Mouse (Mus musculus) neural tube, embryonic 10.5 days (tissue): ENCODE results near the gene Grid2.

Experiments
- DNase-seq: peaks from one replicate; pipeline ENCODE4 v3.0.0-alpha.2; 2017; ENCODE audit warnings: low spot score; ENCODE audit errors: extremely low spot score

The Grid2 gene

DNA sequence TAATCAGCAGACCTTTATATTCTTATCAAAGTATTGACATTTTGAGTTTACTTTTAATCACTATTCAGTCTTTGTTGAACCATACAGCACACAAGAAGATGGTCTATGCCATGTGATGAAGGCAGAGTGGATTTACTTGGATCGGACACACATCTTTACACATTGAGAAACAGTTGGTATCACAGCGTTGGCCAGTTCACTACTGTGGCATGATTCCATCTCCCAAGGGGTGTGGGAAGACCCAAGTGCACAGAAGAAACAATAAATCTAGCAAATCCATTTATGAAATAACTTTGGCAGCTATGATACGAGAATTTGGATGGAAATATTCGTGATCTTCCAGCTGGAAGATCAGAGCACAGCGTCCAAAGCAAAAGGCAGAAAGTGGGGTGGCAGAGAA, 792.3 kb downstream of the Grid2 start:
- DNase-seq = no peak

DNA sequence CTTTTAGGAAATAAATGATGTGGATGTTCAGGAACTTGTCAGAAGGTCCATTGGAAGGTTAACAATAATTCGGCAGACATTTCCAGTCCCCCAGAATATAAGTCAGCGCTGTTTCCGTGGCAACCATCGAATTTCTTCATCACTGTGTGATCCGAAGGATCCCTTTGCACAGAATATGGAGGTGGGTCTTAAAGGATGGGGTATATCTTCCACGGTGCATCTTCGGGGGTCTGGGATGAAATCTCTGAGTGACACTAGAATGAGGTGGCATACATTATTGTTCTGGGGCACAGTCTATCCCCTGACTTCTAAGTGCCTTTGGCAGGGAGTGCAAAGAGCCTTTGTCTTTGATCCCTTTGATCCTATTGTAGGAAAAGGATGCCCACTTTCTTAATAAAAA, 808.2 kb downstream of the Grid2 start:
- no peak for DNase-seq

DNA sequence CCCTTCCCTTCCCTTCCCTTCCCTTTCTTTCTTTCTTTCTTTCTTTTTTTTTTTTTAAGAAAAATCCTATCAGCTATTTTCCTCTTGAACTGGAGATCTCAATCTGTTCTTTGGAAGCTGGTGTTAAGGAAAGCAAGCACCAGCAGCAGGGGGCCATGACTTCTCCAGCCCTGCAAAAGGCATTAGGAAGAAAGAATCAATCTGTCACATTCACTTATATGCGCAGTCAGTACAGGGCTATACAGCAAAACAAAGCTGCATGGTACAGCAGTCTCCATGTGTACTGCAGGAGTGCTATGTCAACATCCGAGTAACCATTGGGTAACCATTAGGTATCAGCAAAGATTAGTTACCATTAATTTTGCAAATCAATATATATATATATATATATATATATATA, 809.0 kb downstream of the Grid2 start:
- no peak for DNase-seq

DNA sequence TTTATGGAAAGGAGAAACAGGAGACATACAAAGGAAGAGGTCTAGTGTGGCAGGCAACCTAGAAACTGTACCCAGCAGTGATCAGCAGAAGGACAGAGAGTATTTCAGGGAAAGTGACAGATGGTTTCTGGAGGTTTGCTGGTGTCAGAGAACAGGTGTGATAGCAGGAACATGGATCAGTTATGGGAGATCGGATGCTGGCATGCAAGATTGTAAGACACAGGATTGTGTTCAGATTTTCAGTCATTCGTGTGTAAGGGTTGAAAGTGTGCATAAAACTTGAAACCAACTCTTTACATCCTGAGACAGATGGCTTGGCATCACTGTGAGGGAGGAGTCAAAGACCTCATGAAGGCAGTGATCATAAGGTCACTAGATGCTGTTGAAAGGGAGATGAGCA, 817.7 kb downstream of the Grid2 start:
- no peak for DNase-seq

DNA sequence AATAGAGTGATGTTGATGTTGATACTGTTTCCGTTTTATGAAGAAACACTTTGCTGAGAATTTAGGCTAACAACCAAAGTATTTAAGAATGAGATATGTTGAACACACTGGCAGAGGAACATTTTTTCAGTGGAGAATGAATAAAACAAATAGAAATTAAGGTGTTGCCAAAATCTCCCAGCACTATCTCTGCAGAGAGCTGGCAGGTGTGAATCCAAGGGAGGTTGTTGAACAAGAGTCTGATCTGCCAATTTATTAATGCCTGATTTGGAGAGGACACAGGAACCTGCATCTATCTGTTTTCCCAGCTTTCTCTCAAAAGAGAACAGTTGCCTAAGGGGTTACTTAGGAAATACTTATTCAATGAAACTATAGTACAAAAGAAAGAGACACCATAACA, 822.2 kb downstream of the Grid2 start:
- DNase-seq = no peak

DNA sequence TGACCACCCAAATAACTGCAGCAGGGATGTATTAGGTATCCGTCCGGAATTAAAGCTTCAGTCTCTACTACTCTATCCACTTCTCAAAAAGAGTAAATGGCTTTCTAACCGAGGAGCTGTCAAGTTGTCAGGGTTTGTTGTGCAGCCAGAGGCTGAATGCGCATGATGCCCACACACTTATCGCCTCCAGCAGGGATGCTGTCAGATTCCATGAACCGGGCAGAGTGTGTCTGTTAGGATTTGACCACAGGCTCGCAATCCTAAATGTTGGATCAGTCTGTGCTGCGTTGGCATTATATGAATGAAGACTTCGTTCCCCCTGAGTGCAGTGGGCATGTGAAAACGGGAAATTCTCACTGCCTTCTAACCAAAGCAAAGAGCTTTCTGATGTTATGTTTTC, 843.0 kb downstream of the Grid2 start:
- no peak for DNase-seq

DNA sequence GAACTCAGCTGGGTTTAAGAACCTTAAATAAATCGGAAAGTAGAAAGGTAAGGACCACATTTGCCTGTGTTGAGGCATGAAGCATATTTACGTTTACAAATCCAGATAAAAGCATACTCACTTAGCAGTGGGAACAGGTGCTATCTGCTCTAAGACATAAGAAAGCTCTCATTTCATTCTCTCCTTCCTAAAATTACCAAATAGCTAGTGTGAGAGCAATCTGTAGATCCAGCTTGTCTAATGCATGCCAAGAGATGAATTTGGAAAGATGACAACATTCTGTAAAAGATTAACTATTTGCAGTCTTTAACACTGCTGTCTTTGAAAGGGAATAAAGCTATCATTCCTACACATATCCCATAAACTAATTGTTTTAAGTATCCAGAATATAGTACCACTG, 858.9 kb downstream of the Grid2 start:
- DNase-seq = no peak

DNA sequence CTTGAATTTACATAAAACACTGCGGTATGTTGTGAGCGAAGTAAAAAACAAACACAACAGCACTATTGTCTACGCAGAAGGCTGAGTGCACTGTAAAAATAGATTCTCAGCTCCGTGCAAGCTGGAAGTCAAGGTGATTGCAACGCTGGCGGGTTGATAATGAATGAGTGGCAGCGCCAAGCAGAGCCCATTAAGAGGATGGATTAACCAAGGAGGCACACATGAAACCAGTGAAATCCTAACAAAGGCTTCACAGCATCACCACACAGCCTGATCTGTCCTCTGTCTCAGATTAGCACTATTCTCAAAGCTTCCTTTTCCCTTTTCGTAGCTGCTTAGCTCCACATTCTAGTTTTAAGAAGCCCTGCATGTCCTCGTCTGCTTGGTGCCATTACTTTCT, 880.6 kb downstream of the Grid2 start:
- DNase-seq = no peak

DNA sequence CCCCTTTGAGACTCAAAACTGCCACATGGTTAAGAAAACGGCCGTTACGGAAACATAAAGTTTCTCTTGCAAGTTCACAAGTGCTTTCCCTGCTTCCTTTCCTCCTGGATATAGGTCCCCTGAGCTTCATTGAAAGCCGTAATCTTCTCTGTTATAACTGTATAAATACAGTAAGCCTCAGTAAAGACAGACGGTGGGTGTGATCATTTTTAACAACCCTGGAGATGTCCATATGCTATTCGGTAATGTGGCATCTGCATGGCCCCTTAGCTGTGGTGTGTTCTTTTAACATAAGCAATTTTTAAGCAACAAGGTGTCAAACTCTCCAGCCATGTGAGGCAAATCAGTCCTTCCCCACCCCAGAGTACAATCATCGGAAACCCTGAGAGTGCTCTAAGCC, 892.9 kb downstream of the Grid2 start:
- no peak for DNase-seq

DNA sequence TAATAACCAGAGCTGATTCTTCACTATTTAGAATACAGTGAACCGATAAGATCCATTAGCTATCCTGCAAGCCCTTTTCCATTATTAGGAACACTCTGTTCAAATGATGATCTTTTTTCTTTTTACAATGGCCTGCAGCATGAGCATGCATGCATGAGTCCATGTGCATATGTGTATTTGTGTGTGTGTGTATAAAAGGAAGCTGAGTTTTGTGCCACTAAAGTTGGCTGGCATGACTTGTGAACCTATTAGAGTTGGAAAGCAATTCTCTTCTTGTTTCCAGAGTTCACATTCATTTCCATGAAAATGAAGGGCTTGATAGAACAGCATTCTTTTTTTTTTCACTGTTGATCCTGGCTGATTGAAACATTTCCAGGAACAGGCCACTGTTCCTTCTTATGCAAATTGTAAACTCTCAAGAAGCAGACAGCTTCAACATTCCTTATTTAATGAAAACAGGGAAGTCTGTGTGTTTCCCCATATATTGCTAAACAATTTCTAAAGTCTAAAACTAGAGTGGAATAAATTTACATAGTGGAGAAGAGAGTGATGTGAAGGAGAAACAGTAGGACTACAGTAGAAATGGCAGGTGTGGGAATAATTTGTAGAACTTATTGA, 919.4 kb downstream of the Grid2 start:
- no peak for DNase-seq

DNA sequence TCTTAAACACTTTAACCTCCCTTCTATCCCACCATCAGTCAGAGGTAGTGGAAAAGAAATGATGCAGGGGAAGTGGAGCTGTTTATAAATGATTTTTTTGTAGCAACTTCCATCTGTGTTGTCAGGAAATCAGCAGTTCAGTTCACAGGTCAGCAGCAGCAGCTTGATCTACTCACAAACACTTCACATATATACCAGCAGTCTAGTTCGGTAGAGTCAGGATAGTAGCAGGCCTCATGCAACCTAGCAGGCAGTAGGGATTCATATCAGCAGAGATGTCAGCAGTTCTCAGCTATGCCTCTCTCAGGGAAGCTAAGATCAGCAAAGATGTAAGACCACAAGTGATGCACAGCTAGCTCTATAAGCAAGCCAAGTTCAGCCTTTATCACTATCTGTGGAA, 938.0 kb downstream of the Grid2 start:
- no peak for DNase-seq

DNA sequence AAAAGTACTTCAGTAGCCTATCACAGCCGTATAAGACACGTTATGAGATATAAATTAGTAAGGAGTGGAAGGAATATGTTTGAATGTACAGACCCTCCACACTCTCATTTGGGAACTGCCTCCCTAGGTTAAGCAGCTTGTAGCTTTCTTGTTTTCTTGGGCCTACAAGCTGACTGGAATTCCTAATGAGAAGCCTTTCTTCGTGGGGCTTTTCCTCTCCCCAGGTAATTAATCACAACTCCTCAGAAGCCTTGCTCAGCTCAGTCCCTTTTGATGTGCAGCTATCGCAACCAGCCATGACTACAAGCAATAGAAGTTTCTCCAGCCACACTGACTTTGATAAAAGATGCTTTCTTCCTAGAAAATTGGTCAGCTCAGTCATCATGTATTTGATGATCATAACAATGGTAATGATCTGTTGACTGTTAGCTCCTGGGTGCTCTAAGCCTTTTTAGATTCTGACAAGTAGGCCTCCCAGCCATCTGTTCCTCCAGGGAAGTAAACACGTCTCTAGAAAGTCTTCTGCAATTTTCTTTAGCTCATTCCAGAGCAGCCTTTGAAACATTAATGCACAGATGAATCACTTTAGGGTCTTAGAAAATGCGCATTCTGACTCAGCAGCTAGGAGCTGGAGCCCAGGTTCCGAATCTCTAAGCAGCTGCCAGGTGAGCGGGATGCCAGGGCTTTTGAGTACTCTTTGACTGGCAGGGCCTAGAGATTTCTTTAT, 946.9 kb downstream of the Grid2 start:
- peak; percentile 14 for DNase-seq

DNA sequence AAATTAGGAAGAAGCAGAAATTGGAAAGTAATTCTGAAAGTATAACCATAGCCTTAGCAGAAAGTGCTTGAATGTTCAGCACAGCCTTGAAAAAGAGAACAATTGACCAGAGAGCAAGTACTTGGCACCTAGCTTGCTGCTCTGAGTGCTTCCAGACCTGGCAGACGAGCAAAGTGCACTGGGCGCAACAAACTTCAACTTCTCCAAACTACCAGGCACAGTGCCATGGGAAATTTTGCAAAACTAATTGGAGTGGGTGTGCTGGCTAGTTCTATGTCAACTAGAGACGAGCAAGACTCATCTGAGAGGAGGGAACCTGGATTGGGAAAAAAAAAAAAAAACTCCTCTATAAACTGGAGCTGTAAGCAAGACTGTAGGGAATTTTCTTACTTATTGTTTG, 980.7 kb downstream of the Grid2 start:
- no peak for DNase-seq

DNA sequence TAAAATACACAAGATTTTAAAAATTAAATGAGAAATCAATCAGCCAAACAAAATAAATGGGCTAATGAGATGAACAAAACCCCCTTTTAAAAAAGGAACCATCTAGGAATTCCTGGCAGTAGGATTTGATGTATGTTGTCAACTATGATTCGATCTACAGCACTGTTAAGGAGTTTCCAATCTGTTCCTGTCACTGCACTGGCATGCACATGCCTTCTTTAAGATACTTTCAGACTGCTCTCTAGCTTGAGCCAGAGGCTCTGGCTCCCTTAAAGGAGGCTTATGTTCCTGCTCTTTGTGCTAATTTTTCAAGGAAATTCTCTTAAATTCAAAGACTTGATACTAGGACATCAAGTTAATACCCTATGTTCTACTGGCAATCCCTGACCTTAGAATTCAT, 984.9 kb downstream of the Grid2 start:
- DNase-seq = no peak

DNA sequence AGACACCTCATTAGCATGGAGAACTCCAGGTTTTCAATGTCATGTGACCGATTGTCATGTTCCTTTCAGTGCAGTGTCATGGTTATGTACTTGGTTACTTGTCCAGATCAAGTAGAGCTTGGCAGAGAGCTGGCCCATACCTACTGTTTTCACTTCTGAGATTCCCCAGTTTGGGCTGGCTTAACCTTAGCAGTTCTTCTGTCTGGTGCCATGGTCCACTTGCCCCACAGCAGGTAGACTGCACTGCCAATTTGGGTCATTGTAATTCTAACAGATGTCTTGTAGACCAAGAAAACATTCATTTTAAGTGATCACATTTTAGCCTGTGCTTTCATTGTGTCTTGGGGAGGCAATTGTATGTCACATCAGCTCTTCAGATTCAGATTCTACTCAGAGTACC, 990.3 kb downstream of the Grid2 start:
- no peak for DNase-seq

DNA sequence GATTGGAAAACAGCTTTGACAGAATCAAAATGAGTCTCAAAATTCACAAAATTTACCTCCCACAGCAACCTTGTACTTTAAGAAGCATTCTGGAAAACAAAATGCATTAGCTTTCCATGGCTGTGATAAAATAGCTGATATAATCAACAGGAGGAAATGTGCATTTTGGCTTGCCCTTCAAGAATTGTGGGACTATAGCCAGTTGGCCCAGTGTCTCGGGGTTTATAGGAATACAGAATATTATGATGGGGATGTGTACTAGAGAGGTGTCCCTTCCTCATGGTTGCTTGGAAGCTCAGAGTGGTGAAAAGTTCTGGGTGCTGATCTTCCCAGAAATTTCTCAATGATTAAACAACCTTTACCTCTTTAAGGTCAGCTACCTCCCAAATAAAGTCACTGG, 995.4 kb downstream of the Grid2 start:
- DNase-seq = no peak

DNA sequence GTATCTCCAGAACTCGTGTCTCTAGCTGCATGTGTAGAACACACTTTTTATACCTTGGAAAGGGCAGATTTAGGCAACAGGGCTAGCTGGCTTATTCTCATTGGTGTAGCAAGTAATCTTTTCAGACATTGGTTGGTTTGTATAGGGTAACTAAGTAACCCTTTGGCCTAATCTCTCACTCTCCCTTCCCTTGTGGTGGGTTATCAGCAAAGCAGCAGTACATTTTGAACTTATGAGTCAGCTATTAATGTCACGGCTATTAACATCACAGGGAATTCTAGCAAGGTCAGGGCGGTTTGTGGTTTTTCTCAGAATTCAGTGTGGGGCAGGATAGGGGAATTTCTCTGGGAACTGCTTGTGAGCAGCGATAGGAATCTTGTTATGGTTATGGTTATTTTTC, 1007.8 kb downstream of the Grid2 start:
- no peak for DNase-seq

DNA sequence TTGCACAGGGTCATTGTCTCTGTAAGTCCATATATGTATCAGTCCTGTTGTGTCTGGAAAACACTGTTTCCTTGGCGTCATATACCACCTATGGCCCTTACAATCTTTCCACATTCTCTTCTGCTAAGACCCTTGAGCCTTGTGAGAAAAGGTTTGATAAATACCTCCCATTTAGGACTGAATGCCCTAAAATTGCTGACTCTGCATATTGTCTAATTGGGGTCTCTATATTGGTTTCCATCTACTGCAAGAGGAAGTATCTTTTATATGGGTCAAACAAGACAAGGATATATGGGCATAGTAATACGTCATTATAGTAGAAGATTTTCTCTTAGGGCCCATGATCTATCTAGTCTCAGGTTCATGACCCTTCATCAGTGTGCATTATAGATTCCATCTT, 1008.5 kb downstream of the Grid2 start:
- no peak for DNase-seq

DNA sequence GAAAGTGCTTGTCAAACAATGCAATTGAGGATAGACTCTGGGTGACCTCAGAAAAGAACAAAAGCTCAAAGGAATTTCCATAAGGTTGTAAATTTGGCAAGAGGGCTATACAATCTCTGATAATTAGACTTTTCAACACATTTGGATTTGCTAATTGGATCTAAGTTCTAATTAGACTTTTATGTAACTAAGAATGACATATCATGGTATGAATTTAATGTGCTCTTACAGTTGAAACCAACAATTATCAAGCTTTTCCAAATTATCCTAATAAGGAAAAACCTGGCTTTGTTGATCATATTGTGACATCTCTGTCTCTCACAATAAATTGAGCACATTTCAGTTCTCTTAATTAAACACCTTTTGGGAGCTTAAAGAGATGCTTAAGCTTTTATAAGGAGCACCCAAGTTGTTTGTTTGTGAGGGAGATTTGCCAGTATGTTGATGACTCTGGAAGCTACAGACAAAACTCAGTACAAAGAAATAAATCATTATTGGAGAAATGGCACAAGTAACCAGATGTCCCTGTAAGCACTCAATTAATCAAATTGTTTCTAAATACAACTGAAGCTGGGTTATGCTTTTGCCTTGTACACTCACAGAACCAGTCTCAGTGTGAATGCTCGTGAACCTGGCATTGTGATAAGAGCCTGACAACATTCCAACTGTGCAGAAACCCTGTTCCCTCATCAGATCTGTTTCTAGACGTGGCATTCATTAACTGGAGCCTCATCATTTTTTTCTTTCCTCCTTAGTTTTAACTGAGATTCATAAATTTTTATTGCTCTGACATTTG, 1018.8 kb downstream of the Grid2 start:
- no peak for DNase-seq

DNA sequence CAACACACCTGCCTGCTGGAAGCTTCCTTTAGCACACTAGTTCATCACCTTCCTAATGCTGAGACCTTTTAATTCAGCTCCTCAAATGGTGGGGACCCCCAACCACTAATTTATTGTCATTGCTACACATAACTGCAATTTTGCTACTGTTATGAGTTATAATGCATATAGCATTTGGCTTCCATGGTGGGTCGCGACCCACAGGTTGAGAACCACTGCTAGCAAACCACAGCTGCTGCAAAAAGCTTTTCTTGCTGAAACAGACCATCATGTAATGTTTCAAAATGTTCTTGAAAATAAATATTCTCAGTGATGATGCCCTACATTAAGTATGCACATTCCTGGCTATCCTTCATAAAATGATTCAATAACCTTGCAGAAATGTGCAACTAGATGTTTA, 1024.3 kb downstream of the Grid2 start:
- no peak for DNase-seq

DNA sequence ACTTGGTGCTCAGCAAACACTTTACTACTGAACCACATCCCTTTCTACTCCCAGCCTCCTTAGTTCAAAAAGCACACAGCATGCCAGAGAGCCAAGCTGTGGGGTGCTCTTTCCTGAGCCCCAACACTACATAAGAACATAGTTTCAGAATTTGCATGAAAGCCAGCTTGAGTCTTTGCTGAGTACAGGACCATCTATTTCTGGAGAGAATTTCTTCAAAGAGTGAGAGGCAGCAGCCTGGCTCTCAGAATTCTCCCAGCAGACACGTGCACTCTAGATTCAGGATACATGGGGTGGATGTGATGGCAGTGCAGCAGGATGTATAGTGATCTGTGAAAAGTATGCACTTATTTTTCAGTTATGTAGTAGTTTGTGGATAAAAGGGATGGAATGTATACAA, 1038.1 kb downstream of the Grid2 start:
- DNase-seq = no peak

DNA sequence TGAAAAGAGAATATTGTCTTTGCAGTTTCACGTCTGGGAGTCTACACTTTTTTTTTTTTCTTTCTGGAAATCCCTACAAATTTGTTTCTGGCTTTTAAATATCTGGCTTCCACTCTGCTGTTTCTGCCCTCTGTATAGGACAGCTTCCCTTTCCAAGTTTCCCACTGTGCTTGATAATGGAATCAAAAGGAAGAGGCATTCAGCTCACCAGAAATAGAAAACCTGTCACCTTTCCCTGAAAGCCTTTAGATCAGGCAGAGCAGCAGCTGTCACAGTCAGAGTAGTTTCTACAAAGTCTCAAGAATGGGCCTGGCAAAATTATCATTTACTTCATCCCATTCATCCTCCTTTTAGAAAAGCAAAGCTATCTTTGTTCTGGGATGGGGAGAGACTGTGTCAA, 1042.0 kb downstream of the Grid2 start:
- no peak for DNase-seq
